Mouse (Mus musculus): ENCODE data around the gene Olfr1189.
"Not testable (repeated sequence)": the region's sequence is repeated elsewhere in the genome, so short reads cannot be mapped to it uniquely, and the experiment has no call there.

Gene Olfr1189

GRCm38 (mm10) chr2:88586154-88586553, at the start of gene Olfr1189:
Gene Olfr1189, plus strand, starts transcription at chr2:88586454.
- no peak for DNase-seq

- no peak for DNase-seq
These were observed 29.6 kb upstream of the Olfr1189 start, which contains the start of gene Olfr1188 for GRCm38 (mm10) chr2:88556635-88557034. Gene Olfr1188, plus strand, starts transcription at chr2:88556935.

GRCm38 (mm10) chr2:88572696-88573095, 13.6 kb upstream of the Olfr1189 start:
- not testable (repeated sequence) for DNase-seq

- not testable (repeated sequence) for DNase-seq
These were observed 54.0 kb downstream of the Olfr1189 start, which contains the start of gene Olfr1191-ps1 for GRCm38 (mm10) chr2:88640242-88640641. Gene Olfr1191-ps1, plus strand, starts transcription at chr2:88640542.
